Mouse (Mus musculus) adrenal gland, postnatal 10 days (tissue): Measurements from ENCODE around the gene Gm21083. TPM values are rescaled to one million over a fixed set of nuclear protein-coding genes. Genes with fewer than 3 reads are reported as not detected.
"Not testable (repeated sequence)": the region's sequence is repeated elsewhere in the genome, so short reads cannot be mapped to it uniquely, and the experiment has no call there.

Experiments
- DNase-seq: peaks from one replicate; pipeline ENCODE4 v3.0.0; 2021; ENCODE audit warnings: mixed read lengths
- long read RNA-seq, 2 experiments: library from polyadenylated mRNA; stranded (forward); transcript quantifications; one replicate each; pipeline ENCODE4 v2.0.0; 2021
- total RNA-seq, 2 experiments: library from RNA; stranded (reverse); gene quantifications; 2 replicates each; pipeline ENCODE4 v1.2.3; 2021

The Gm21083 gene
- total RNA-seq, result not detected
- long read RNA-seq, experiment 1, result 0 reads
- long read RNA-seq, experiment 2, result 0 reads

DNA sequence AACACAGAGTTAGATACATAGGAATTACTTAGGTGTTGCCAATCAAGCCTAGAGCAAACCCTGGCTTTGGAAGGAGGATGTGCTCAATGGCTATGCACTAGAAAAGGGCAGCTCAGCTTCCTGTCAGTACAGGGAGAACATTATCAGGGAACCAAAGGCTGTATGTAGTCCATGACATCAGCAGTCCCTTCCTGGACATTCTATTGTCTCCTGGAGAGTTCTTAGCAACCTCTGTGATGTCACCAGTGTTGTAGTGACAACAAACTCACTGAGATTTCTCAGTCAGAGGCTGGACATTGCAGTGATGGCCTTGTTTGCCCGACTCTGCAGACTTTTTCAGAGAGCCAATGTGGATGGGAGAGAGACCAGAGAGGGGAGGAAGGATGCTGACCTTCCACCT, at the start of gene Gm21083:
Gm21083 (plus strand) TSS at position 301 of the 400 bp plus-strand sequence.
- DNase-seq, result not testable (repeated sequence)

DNA sequence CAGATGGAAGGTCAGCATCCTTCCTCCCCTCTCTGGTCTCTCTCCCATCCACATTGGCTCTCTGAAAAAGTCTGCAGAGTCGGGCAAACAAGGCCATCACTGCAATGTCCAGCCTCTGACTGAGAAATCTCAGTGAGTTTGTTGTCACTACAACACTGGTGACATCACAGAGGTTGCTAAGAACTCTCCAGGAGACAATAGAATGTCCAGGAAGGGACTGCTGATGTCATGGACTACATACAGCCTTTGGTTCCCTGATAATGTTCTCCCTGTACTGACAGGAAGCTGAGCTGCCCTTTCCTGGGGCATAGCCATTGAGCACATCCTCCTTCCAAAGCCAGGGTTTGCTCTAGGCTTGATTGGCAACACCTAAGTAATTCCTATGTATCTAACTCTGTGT, 48.0 kb upstream of the Gm21083 start, which contains the start of gene Gm21190:
Gm21190 (minus strand) TSS at position 101 of the 400 bp plus-strand sequence.
- DNase-seq, result not testable (repeated sequence)

DNA sequence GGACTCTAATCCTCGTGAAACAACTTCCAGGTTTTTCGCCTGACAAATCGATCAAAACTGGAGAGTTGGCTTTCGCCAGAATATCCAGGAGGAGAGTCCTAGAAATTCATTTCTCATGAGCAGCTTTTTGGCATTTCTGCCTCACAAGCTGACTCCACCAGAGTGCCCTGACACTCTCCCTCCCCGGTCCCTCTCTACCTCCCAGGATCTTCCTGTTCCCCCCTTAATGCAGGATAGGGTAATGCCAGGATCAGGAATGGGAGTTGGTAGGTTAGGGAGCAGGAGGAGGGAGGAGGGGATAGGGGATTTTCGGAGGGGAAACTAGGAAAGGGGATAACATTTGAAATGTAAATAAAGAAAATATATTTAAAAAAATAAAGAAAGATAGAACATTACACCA, 28.5 kb upstream of the Gm21083 start:
- DNase-seq, result not testable (repeated sequence)

DNA sequence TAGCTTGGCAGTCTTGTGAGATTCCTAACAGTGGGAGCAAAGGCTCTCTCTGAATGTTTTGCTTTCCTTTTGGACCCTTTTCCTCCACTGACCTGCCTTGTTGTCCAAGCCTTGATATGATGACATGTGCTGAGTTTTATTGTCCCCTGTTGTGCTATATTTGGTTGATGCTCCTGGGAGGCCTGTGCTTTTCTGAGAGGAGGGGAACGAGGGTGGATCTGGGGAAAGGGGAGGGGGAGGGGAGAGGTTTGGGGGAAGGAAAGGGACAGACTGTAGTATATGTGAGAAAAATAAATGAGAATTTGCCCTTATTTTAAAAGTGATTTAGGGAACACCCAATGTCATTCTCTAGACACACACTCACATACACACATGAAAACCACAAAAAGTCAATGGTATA, 28.0 kb upstream of the Gm21083 start:
- not testable (repeated sequence) for DNase-seq

DNA sequence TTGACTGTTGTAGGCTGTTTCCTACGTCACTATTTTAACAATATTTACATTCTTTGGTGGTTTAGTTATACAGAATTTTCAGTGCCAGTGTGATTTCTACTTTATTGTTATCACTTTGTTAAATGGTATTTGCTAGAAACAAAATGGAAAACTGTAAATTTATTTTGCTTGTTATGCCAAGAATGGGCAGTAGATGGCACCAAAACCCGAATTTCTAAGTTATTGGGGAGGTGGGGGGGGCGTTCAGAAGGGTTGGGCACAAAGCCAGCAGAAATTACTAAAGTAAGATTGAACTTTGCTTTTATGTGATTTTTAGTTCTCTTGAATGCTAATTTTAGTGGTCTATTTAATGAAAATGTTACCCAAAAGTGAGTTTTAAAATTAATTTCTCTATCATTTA, 27.5 kb upstream of the Gm21083 start:
- DNase-seq, result peak; percentile 7

DNA sequence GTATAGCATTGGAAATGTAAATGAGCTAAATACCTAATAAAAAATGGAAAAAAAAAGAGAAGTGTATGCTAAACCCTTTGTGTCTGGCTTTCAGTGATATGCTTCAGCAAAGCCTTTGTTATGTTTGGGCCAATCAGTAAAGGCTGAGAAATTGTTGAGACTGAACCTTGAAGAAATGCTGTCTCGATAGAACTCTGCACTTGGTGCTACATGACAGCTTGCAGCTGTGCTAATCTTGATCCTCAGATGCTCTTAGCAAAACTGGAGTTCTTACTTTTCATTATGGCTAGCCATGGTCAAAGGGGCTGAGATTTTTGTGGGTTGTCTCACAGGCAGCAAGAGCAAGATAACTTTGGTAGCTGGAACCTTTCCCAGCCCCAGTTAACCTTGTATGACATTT, 18.5 kb upstream of the Gm21083 start:
- DNase-seq, result not testable (repeated sequence)

DNA sequence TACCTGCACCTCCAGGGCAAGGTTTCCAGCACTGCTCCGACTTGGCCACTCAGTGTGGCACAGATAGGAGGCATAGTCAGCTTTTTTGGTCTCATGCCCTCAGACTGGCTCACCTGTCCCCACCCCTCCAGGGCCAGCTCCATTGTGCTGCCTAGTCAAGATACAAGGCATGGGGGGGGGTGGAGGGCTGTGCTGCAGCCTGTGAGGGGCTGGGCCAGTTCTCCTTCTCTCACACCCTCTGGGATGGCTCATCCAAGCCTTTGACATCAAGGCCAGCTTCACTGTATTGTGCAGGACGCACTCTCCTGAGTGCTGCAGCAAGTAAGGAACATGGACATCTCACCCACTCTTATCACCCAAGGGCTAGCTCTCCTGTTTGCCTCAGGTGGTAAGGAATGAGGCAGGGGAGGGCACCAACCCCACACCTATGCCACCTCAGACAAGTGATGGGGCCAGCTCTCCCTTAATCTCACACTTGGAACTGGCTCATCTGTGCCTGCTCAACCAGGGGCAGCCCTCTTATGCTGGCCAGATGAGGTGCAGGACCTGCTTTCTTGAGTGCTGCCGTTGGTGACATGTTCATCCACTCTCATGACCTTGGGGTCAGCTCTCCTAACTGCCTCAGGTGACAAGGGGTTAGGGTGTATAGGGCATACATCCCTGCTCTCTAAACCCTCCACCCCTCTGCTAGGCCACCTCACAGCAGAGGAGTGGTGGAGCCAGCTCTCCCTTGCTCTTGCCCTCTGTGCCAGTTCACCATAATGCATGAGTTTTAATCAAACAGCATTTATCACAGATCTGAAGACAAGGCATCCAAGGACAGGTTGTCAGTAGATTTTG, 15.5 kb upstream of the Gm21083 start:
- not testable (repeated sequence) for DNase-seq

DNA sequence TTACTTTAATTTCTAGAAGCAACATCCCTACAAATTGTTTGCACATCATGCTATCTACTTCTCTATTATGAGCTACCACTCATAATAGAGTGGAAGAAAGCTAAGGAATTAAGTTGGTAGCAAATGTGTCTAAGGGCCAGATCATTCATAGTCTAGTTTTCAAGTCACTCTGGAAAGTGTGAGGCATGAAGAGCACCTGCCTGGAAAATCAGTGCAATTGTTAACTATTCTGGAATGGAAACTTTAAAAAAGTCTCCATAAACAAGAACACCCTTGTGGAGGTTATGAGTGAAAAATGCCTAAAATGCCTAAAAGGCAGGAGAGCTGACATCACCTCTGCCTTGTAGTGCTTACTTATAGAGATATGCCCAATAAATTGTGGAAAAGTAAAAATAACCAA, 3.4 kb upstream of the Gm21083 start:
- DNase-seq, result not testable (repeated sequence)

DNA sequence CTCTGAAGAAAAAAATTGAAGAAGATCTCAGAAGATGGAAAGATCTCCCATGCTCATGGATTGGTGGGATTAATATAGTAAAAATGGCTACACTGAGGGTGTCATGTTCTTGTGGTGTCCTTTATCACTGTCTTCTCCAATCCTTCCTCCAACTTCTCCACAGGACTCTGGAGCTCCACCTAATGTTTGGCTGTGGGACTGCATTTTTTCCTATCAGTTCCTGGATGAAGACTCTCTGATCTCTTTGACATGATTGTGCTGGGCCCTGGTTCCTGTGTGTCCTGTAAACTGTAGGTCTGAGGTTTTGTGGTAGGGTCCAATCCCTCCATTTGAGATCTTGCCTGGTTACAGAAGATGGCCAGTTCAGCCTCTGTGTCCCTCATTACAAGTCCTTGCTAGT, 9.2 kb downstream of the Gm21083 start:
- peak; percentile 57 for DNase-seq

DNA sequence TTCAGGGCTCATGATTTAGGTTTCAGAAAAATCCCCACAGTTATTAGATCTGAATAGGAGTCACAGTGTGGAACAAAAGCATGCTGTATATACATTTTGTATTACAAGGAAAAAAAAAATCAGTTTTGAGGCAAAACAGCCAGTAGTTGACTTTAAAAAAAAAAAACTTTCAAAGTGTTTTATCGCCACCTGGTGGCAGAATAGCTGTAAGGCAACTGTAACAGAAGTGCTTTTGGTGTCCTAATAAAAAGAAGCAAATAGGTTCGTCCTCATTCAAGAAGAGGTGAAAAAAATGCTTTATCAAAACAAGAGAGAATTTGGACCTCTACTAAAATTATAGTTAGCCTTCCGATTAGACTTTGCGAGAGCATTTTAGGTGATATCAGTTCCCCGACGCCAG, 11.2 kb downstream of the Gm21083 start:
- DNase-seq, result not testable (repeated sequence)

DNA sequence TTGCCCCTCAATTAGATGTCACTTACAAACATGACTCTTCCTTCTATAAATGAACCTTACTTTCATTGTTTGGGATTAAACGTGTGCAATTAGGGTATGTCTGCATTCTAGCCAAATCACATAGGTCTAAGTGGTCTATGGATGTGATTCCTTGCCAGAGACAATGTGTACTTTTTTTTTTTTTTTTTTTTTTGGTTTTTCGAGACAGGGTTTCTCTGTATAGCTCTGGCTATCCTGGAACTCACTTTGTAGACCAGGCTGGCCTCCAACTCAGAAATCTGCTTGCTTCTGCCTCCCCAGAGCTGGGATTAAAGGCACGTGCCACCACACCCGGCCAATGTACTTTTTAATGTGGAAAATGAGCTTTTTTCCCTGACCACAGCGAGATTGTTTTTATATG, 13.5 kb downstream of the Gm21083 start:
- DNase-seq, result not testable (repeated sequence)

DNA sequence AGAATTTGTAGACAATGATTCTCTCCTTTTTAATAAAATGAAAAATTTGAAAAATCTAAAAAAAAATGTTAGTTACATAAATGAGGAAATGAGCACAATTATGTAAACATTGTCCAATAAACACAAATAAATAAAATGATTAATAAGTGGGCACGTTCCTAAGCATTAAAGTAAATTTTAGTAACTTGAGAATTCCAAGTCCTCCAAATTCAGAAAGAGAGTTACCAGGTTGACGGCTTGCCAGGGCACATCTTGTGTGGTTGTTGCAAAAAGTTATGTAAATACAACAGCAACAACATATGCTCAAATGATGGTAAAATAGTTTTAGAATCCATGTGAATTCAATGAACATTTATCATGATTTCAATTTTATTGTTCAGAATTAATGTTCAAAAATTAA, 14.4 kb downstream of the Gm21083 start:
- DNase-seq, result not testable (repeated sequence)

DNA sequence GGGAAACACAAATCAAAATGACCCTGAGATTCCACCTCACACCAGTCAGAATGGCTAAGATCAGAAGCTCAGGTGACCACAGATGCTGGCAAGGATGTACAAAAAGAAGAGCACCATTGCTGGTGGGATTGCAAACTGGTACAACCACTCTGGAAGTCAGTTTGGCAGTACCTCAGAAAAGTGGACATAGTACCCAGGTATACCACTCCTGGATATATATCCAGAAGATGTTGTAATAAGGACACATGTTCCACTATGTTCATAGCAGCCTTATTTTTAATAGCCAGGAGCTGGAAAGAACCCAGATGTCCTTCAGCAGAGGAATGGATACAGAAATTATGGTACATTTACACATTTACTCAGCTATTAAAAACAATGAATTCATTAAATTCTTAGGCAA, 21.7 kb downstream of the Gm21083 start:
- DNase-seq, result not testable (repeated sequence)

DNA sequence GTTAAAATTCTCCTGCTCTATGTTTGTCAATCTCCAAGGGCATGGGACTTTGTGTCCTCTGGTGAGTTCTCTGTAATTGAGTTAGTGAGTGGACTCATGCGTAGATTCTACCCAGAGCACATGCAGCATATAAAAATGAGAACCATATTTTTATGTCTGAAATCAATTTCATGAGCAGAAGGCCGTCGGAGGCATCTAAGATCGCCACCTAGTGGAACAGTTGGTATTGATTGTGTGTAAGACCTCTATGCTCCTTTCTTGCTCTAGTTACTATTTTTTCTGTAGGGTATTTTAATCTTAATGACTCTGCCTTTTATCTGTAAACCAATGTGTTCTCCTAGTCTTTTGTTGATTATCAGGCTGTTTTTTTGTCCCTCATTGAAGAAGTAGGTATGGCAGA, 23.2 kb downstream of the Gm21083 start:
- DNase-seq, result peak; percentile 25

DNA sequence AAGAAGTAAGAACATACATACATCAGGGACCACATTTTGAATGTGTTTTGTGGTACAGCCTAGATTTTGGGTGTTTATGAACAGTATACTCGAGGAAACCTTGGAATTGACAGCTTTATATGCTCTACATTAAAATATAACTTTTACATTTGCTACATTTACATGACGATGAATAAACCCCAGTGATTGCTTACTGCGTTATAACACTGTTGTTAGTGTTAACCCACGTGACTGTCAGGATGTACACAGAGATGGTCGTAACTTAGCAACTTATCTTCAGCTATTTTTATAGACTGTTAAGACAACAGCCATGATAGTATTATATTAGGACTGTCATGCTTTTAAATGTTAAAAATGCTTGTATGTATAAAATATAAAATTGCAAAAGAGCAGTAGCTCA, 24.3 kb downstream of the Gm21083 start:
- not testable (repeated sequence) for DNase-seq

DNA sequence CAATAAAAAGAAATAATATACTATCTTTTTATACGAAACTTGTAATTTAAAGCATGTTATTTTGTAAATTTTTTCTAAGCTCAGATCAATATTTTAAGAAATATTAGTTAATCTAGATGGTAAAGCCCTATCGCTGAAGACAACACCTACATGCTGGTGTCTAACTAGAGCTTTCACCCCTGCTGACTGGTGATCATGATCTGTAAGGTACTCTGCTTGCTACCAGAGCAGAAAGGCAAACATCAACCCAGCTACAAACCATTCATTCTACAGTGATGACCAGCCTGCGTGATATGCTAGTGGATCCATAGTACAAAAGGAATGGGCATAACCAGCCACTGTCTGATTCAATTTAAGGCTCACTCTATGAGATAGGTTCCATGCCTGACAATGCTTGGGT, 24.8 kb downstream of the Gm21083 start:
- not testable (repeated sequence) for DNase-seq

DNA sequence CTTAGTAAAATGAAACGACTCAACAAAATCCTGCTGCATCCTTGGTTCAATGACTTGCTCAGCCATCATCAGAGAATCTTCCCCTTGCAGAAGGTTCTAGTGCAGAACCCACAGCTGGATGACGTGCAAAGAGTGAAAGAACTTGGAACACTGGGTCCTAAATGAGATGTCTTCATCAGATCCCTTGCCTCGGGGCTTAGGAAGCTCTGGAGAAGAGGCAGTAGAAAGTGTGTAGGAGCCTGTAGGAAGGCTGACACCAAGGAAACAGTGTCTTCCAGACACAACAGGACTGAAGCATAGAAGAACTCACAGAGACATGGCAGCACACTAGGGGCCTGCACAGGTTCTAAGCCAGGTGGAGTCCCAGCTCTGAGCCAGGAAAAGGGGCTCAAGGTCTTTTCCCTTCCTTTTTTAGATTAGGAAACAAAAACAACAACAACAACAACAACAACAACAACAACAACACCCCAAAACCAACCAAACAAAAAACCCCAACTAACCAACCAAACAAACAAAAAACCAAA, 25.4 kb downstream of the Gm21083 start:
- DNase-seq, result not testable (repeated sequence)

DNA sequence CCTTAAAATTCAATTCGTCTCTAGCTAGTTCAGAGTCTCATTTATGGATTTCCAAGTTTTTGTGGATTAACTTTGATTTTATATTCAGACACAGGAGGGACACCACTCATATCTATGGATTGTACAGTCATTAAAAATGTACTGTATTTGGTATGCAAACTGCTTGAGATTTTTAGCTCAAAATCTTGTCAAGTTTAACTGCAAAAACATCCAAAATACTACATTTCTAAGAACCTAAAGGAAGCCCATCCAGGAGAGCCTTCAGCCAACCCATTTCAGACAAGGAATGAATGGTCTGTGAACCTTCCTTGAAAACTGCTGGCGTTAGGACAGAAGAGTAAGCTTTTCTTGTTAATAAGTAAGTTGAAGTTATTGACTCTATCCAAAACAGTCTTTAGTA, 25.9 kb downstream of the Gm21083 start:
- not testable (repeated sequence) for DNase-seq

DNA sequence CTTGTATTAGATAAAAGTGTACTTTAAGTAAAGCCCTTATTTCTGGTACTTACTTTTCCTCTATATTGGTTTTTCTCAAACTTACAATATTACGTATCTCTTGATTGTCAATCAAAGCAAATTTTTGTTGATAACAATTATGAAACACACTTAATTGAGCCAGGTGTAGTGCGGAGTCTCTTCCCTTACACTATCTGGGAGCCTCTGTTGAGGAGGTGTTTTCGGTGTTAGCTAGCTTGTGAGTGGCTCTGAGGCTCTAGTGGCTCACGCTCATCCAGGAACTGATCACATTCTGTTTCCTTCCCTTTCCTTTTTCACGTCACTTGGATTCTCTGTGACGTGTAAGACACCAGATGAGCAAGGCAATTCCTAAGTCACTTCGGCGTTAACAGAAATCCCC, 26.5 kb downstream of the Gm21083 start:
- not testable (repeated sequence) for DNase-seq

DNA sequence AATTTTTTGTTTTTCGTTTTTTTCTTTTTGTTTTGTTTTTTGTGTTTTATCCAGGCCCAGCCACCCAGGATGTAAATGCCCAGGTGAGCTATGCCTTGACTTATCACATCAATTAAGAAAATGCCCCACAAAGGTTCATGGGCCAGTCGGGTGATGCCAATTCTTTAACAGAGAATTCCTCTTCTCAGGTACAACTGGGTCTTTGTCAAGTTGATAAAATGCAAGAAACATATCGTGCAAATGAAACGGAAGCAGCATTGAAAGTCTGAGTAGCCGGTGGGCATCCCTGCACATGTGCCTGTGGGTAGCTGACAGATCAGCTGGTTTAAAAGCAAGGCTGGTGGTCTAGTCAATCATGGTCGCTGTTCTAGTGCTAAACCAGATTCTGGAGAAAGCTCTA, 29.5 kb downstream of the Gm21083 start:
- peak; percentile 8 for DNase-seq

DNA sequence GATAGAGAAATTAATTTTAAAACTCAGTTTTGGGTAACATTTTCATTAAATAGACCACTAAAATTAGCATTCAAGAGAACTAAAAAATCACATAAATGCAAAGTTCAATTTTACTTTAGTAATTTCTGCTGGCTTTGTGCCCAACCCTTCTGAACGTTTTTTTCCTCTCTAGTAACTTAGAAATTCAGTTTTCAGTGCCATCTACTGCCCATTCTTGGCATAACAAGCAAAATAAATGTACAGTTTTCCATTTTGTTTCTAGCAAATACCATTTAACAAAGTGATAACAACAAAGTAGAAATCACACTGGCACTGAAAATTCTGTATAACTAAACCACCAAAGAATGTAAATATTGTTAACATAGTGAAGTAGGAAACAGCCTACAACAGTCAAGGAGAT, 33.6 kb downstream of the Gm21083 start:
- DNase-seq, result peak; percentile 8

DNA sequence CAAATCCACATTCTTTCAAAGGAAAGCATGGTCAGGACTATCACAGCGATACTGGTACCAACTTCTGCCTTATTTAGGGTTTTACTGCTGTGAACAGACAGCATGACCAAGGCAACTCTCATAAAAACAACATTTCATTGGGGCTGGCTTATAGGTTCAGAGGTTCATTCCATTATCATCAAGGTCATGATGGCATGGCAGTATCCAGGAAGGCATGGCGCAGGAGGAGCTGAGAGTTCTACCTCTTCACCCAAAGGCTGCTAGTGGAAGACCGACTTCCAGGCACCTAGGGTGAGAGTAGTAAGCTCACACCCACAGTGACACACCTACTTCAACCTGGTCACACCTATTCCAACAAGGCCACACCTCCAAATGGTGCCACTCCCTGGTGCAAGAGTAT, 39.1 kb downstream of the Gm21083 start:
- DNase-seq, result not testable (repeated sequence)

DNA sequence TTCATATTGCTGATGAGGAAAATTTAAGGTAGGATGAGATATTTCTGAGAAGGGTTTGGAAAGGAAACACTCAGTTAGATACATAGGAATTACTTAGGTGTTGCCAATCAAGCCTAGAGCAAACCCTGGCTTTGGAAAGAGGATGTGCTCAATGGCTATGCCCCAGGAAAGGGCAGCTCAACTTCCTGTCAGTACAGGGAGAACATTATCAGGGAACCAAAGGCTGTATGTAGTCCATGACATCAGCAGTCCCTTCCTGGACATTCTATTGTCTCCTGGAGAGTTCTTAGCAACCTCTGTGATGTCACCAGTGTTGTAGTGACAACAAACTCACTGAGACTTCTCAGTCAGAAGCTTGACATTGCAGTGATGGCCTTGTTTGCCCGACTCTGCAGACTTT, 41.6 kb downstream of the Gm21083 start, which contains the start of gene Speer4d:
Speer4d (plus strand) TSS at position 301 of the 400 bp plus-strand sequence.
- DNase-seq, result not testable (repeated sequence)

DNA sequence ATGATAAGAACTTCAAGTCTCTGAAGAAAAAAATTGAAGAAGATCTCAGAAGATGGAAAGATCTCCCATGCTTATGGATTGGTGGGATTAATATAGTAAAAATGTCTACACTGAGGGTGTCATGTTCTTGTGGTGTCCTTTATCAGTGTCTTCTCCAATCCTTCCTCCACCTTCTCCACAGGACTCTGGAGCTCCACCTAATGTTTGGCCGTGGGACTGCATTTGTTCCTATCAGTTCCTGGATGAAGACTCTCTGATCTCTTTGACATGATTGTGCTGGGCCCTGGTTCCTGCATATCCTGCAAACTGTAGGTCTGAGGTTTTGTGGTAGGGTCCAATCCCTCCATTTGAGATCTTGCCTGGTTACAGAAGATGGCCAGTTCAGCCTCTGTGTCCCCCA, 51.0 kb downstream of the Gm21083 start:
- DNase-seq, result peak; percentile 51
